Comparison of ENCODE assay signal across 11 mouse cellular contexts in genomic region chr2:122701012-122701411, GRCm38 (mm10). TPM values are rescaled to one million over a fixed set of nuclear protein-coding genes. Genes with fewer than 3 reads are reported as not detected.
A peak's percentile ranks its signal among the peaks of the same experiment; 100 is the strongest.
DNase-seq lines count a peak whose midpoint lies in the region; ATAC-seq and TF ChIP-seq lines count a peak whose summit lies in the region.
"Had no signal": no experiment of that assay in that cellular context is flagged by ENCODE, and none has a peak within 500 bp of the region (broad histone marks: within the 10 kb centered on the region; RNA-seq: fewer than 3 reads in every experiment).

No protein-coding gene starts in this region.

- H3K4me3 ChIP-seq in layer of hippocampus, adult 2 months, result peak overlapping the region; percentile 79
- H3K4me3 ChIP-seq in embryonic fibroblast, embryonic 13.5 days (ENCODE audit: insufficient read depth, low read length), result peak overlapping the region; percentile 82
- H3K4me3 ChIP-seq in hindbrain, embryonic 16.5 days (ENCODE audit: low read length), result peak overlapping the region; percentile 76
- peak overlapping the region; percentile 82 for H3K4me3 ChIP-seq in midbrain, postnatal 0 days (ENCODE audit: low read depth, low read length)

- peaks cover 28% of the 10 kb centered on the region for H3K4me1 ChIP-seq in embryonic fibroblast, embryonic 13.5 days (ENCODE audit: control insufficient read depth, insufficient read depth, low read length)
- peaks cover 21% of the 10 kb centered on the region for H3K4me1 ChIP-seq in hindbrain, embryonic 16.5 days (ENCODE audit: control insufficient read depth, insufficient read depth, low read depth, low read length)
- peaks cover 10% of the 10 kb centered on the region; the same call in 1 of the 2 replicates for H3K4me1 ChIP-seq in midbrain, postnatal 0 days (ENCODE audit: insufficient read depth, low read length)

- no peak for ATAC-seq in hindbrain, embryonic 16.5 days
- no peak for ATAC-seq in midbrain, postnatal 0 days (ENCODE audit: low FRiP score)

- H3K9me3 ChIP-seq in hindbrain, embryonic 16.5 days (ENCODE audit: control insufficient read depth, low read length), result no peaks in the 10 kb centered on the region
- no peaks in the 10 kb centered on the region for H3K9me3 ChIP-seq in midbrain, postnatal 0 days (ENCODE audit: low read length)

- TF ChIP-seq POLR2A in embryonic fibroblast, embryonic 13.5 days (IDR thresholded peaks at IDR 0.05; ENCODE audit: low read depth, low read length), result no peak

- 59% methylated on average over 8 of the region's 8 CpGs for WGBS in hindbrain, embryonic 16.5 days
- WGBS in midbrain, postnatal 0 days, result 57% methylated on average over 8 of the region's 8 CpGs

- H3K4me2 ChIP-seq in hindbrain, embryonic 16.5 days (ENCODE audit: low read length), result peak overlapping the region; percentile 95
- H3K4me2 ChIP-seq in midbrain, postnatal 0 days (ENCODE audit: low read depth, low read length, poor library complexity, severe bottlenecking), result peak overlapping the region; percentile 86

- peak overlapping the region; percentile 23 for H3K9ac ChIP-seq in hindbrain, embryonic 16.5 days (ENCODE audit: low read depth, low read length)
- no peak overlapping the region for H3K9ac ChIP-seq in midbrain, postnatal 0 days (replicated peaks; ENCODE audit: low read length, poor library complexity, severe bottlenecking)

- no peak overlapping the region for H3K27ac ChIP-seq in layer of hippocampus, adult 2 months
- H3K27ac ChIP-seq in embryonic fibroblast, embryonic 13.5 days (ENCODE audit: insufficient read depth, low read length), result no peak overlapping the region
- H3K27ac ChIP-seq in hindbrain, embryonic 16.5 days (ENCODE audit: low read depth, low read length), result no peak overlapping the region
- no peak overlapping the region for H3K27ac ChIP-seq in midbrain, postnatal 0 days (ENCODE audit: low read depth, low read length)

- DNase-seq in layer of hippocampus, adult 2 months (ENCODE audit: low spot score in 2 of 2), result no peak
- no peak for DNase-seq in layer of hippocampus, adult 9-11 months
- DNase-seq in midbrain, postnatal 0 days (ENCODE audit: low spot score), result no peak
- no peak for DNase-seq in retina, embryonic 14.5 days (ENCODE audit: low spot score)
- no peak for DNase-seq in adrenal gland, postnatal 25 days
- no peak for DNase-seq in thymus, postnatal 4 days
- DNase-seq: cerebellum, adult 8-10 months; right cerebral cortex, postnatal 14 days had no signal

- no peaks in the 10 kb centered on the region for H3K36me3 ChIP-seq in hindbrain, embryonic 16.5 days (ENCODE audit: control insufficient read depth, insufficient read depth, low read length)
- no peaks in the 10 kb centered on the region for H3K36me3 ChIP-seq in midbrain, postnatal 0 days (ENCODE audit: insufficient read depth, low read length)

- TF ChIP-seq CTCF in layer of hippocampus, adult 2 months (conservative IDR thresholded peaks at IDR 0.05), result no peak
- TF ChIP-seq CTCF in embryonic fibroblast, embryonic 13.5 days (IDR thresholded peaks at IDR 0.05; ENCODE audit: borderline replicate concordance, insufficient read depth, low read length), result no peak
- TF ChIP-seq CTCF in midbrain, postnatal 0 days (IDR thresholded peaks at IDR 0.05), result no peak

- H3K27me3 ChIP-seq in hindbrain, embryonic 16.5 days (replicated peaks; ENCODE audit: control insufficient read depth, insufficient read depth, low read length), result no peaks in the 10 kb centered on the region
- H3K27me3 ChIP-seq in midbrain, postnatal 0 days (ENCODE audit: insufficient read depth, low read length), result no peaks in the 10 kb centered on the region
- H3K27me3 ChIP-seq: Patski had no signal

RNA-seq across cellular contexts. Expression of gene Slc30a4, which starts 1.5 kb away (rescaled TPM):
- 10 to 100 TPM; 27.4 to 29.2 TPM for total RNA-seq in layer of hippocampus, adult 2 months (2021)
- 42.6 and 44.5 TPM in 2 replicates for polyA plus RNA-seq in embryonic fibroblast, embryonic 13.5 days (2011; ENCODE audit: insufficient read length, low read depth, missing spikeins)
- 4.9 and 6.6 TPM in 2 replicates for polyA plus RNA-seq in hindbrain, embryonic 16.5 days (2015; fragmentation: Nextera tagmentation; extraction: Ambion mirVana)
- 31.6 and 38.6 TPM in 2 replicates for total RNA-seq in midbrain, postnatal 0 days (2014; rRNA removed)
- polyA plus RNA-seq in midbrain, postnatal 0 days (2015; fragmentation: Nextera tagmentation; extraction: Ambion mirVana), result 5.3 and 6.1 TPM in 2 replicates
- 30.5 and 34.2 TPM in 2 replicates for total RNA-seq in adrenal gland, postnatal 25 days (2021)

RNA-seq across cellular contexts. Expression of gene Bloc1s6, which starts 37.3 kb away (rescaled TPM):
- total RNA-seq in layer of hippocampus, adult 2 months (2021), result 10 to 100 TPM; 19.5 to 24.8 TPM
- 36.4 and 36.5 TPM in 2 replicates for polyA plus RNA-seq in embryonic fibroblast, embryonic 13.5 days (2011; ENCODE audit: insufficient read length, low read depth, missing spikeins)
- 97.6 and 106 TPM in 2 replicates for polyA plus RNA-seq in hindbrain, embryonic 16.5 days (2015; fragmentation: Nextera tagmentation; extraction: Ambion mirVana)
- 76.7 and 108 TPM in 2 replicates for total RNA-seq in midbrain, postnatal 0 days (2014; rRNA removed)
- 115 and 124 TPM in 2 replicates for polyA plus RNA-seq in midbrain, postnatal 0 days (2015; fragmentation: Nextera tagmentation; extraction: Ambion mirVana)
- total RNA-seq in adrenal gland, postnatal 25 days (2021), result 26.2 and 38.4 TPM in 2 replicates
